Mouse (Mus musculus) hindbrain, embryonic 14.5 days (tissue): ENCODE data around the gene Mettl5. TPM values are rescaled to one million over a fixed set of nuclear protein-coding genes. Genes with fewer than 3 reads are reported as not detected.

ENCODE experiments used
- polyA plus RNA-seq: library from polyadenylated mRNA; unstranded; fragments of >200 nt; fragmentation: Nextera tagmentation; extraction: Ambion mirVana; gene quantifications from 2 replicates; pipeline ENCODE4 v1.2.1, GENCODE M21; 2014

Mettl5 gene
- polyA plus RNA-seq, 1 experiment from 2014 or later, result 33.7 TPM

Other genes with a start within 250 kb of the Mettl5 start
- 22.5 and 24.7 TPM in 2 replicates for gene Bbs5, start 238.4 kb downstream of the Mettl5 start, polyA plus RNA-seq
- 0.13 and 0.24 TPM in 2 replicates for gene Klhl41, start 215.5 kb downstream of the Mettl5 start, polyA plus RNA-seq
- 18.8 and 20.2 TPM in 2 replicates for gene Fastkd1, start 172.1 kb downstream of the Mettl5 start, polyA plus RNA-seq
- gene Ppig, start 163.1 kb downstream of the Mettl5 start, polyA plus RNA-seq, result 83.9 and 84.8 TPM in 2 replicates
- 2.0 and 2.3 TPM in 2 replicates for gene Ccdc173, start 96.0 kb downstream of the Mettl5 start, polyA plus RNA-seq
- 40.2 and 47.0 TPM in 2 replicates for gene Phospho2, start 96.0 kb downstream of the Mettl5 start, polyA plus RNA-seq
- 106 and 112 TPM in 2 replicates for gene Klhl23, start 63.7 kb downstream of the Mettl5 start, polyA plus RNA-seq
- 225 and 239 TPM in 2 replicates for gene Ssb, start 24.1 kb downstream of the Mettl5 start, polyA plus RNA-seq
- gene Ubr3, start 11.6 kb upstream of the Mettl5 start, polyA plus RNA-seq, result 16.3 and 21.3 TPM in 2 replicates
- 0.08 and 0.27 TPM in 2 replicates for gene Myo3b, start 153.5 kb upstream of the Mettl5 start, polyA plus RNA-seq